Mouse (Mus musculus) megakaryocyte progenitor cell, adult 5-6 weeks (primary cell): ENCODE results near the gene Ppp6r3. TPM values are rescaled to one million over a fixed set of nuclear protein-coding genes. Genes with fewer than 3 reads are reported as not detected.

Source experiments
- ATAC-seq: replicated peaks from 2 replicates; pipeline ENCODE4 v1.8.0; 2016; ENCODE audit warnings: mild to moderate bottlenecking, moderate TSS enrichment, inconsistent platforms; ENCODE audit not compliant: poor library complexity
- total RNA-seq, 2 experiments: library from RNA; stranded (forward) in 1 of 2; stranded (reverse) in 1 of 2; fragments of 157-497, 149-512 nt in 1 of 2; fragments of 200-1000 nt in 1 of 2; gene quantifications; 2 replicates each; pipeline versions ENCODE4 v1.2.3 to v1.2.4; 2015 to 2017

Gene Ppp6r3
- total RNA-seq (2015) (87.2 and 88.0 TPM in 2 replicates), total RNA-seq (2017) (82.1 and 93.0 TPM in 2 replicates)

DNA sequence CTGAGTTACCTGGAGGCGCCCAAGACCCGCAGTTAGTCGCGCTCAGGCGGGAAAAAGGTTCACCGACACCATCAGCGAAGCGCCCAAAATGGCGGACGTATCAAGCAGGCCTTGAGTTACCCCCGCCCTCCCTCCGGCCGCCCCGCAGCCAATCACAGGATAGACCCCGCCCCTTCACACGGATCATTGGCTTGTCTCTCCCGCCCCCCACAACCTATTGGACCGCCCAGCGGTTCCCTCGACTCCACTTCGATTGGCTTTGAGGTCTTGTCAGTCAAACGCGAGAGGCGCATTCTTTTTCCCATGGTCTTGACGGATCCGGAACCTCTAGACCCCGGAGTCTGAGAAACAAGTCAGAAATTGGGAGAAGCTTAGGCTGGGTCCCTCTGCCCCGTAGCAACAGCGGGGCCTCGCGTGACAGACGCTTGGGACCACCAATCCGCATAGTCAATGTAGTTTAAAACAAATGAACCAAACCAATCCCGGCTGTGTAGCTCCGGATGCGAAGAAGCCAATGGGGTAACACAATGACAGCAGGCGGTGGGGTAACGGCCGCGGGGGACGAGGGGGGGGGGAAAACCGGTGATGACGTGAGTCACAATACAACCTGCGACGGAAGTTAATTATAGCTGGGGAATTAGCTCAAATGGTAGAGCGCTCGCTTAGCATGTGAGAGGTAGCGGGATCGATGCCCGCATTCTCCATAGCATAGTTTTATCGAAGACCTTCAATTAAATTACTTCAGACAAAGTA lies at the start of gene Ppp6r3:
Ppp6r3 (minus strand) TSS at position 118 of the 753 bp plus-strand sequence.
- ATAC-seq: peak; percentile 91

DNA sequence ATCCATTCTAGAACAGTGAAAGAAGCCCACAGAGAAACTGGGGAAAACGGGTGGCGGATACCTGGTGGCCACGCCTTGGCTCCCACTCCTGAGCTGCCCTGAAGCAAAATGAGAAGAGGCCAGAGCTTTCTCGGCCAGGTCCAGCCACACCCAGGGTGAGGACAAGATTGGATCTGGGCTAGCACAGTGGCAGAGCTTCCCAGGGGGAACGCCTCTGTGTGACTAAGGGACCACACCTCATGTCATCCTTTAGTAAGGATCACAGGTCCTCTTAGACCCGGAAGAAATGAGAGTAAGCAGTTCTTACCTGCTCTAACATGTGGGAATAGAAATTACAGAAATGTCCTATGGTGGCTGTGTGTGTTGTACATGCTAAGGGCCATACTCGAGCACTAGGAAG lies 49.6 kb upstream of the Ppp6r3 start:
- no peak for ATAC-seq

DNA sequence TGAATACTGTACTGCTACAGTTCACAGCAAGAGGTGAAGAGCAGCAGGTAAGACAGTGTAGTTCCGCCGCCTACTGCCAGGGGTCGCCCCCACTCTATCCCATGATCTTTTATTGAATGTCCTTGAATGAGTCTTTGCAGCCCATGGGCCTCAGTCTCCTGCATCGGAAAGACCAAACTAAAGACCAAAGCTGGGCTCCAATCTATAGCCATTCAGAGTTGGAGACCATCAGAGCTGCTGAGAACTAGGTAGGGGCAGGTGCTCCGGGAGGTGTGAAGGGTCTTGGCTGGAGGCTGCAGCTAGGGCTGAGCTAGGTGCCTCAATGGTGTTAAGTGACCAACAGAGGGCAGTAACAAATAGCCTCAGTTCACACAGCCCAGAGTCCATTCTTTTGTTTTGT lies 48.3 kb upstream of the Ppp6r3 start:
- peak; percentile 87 for ATAC-seq

DNA sequence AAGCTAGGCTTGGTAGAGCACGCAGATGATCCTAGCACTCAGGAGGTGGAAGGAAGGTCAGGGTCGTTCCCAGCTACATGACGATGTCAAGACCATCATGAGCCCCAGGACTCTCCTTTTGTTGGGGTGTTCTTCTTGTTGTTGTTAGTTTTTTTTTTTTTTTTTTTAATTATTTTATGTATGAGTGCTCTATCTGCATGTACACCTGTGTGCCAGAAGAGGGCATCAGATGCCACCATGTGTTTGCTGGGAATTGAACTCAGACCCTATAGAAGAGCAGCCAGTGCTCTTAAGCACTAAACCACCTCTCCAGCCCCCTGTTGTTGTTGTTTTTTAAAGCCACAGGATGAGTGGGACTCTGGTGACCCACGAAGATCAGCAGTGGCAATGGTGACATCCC lies 47.7 kb upstream of the Ppp6r3 start:
- no peak for ATAC-seq

DNA sequence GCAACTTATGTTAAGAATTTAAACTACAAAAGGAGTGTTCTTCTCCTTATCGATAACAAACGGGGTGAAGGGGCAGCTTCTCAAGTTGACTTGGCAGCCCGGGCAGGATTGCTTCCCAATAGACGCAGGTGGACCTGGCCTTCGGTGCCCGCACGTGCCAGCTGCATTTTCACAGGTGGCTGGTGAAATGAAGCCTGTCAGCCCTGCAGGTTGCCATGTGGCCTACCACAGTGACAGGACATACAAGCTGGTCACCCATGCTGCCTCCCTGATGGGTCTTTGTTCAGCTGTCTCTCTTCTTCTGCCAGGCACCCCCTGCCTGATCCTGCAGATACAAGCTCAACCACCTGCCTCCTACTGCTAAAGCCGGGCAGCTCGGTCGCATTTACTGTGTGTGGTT lies 45.3 kb upstream of the Ppp6r3 start:
- no peak for ATAC-seq

DNA sequence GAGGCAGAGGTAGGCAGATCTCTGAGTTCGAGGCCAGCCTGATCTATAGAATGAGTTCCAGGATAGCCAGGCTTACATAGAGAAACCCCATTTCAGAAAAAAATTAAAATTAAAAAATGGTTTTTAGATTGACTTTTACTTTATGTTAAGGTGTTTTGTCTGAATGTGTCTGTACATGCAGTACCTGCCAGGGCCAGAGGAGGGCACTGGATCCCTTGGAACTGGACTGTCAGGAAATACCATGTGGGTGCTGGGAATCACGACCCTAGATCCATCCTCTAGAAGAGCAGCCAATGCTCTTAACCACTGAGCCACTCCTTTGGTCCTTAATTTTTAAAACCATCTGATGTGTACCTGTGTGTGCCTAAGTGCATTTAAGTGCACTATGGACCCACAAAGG lies 43.8 kb upstream of the Ppp6r3 start:
- ATAC-seq: peak; percentile 47; the same call in 1 of the 2 replicates

DNA sequence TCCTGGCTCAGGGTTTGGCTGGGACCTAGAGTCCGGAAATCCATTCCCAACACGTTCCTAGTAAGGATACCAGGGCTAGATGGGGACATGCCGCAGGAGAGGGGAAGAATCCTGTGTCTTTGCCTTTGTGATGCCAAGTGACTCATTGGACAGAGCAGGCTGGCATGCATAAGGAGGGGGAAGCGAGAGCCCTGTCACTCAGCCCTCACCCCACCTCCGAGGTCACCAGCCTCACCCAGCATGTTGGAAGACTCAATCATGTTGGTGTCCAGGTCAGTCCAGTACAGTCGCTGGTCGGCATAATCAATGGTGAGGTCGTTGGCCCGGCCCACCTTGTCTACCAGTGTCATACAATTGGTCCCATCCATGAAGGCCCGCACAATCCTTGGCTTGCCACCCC lies 38.4 kb upstream of the Ppp6r3 start:
- no peak for ATAC-seq

DNA sequence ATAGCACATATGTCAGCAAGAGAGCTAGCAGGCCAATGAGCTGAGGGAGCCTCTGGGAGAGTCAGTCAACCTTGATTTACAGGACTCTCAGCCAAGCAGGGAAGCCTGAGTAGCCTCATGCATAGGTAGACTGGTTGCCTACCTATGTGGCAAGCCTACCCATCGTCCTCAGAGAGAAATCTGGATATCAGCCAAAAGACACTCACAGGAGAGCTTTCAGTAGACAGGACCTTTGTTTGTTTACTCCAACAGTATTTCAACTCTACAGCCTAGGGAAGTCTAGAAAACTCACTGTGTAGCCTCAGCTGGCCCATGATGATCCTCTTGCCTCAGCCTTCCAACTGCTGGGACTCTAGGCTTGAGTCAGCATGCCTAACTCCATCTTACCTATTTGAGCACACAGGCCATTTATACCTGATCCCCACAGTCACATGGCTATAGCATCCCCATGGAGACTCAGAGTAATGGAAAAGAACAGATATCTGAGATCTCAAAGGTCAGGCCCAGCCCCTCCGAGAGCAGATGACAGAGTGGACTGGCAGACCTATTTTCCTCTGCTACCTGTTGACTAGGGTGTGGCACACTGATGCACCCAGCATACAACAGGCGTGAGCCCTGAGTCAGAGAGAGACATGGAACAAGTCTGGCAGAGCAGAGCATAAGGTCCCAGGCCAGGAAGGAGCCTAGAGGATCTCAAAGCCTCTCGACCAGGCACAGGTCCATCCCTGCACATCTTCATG lies 37.2 kb upstream of the Ppp6r3 start:
- no peak for ATAC-seq

DNA sequence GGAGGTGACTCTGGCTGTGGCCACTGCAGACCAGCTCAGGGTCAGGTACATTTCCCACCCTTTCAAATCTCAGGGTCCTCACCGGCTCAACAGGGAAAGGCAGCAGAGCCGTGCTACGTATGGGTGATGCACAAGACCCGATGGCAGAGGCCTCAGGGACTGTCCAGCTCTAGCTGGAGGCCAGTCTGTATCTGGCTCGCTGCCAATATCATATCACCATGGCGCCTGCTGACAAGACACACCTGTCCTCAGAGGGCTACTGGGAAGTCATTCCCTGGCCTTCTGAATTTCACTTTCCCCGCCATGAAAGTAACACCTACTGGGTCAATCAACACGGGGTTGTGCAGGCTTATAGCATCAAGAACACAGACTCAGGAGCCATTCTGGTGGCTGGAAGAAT lies 36.2 kb upstream of the Ppp6r3 start:
- ATAC-seq: no peak

DNA sequence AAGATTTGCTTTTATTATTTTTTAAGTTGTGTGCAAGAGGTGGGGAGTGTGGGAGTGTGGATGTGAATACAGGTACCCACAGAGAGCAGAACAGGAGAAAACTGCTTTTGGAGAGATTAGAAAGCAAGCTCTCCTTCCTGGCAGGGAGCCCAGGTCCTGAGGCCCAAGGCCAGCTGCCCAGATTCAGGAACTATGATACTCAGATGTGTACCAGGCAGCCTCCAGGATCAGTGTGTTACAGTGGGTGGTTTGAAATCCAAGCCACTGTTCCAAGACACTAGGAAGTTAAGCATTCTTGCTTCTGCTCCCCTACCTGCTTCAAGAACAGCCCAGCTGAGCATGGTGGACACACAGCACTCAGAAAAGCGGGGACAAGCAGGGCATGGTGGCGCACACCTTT lies 35.3 kb upstream of the Ppp6r3 start:
- no peak for ATAC-seq

DNA sequence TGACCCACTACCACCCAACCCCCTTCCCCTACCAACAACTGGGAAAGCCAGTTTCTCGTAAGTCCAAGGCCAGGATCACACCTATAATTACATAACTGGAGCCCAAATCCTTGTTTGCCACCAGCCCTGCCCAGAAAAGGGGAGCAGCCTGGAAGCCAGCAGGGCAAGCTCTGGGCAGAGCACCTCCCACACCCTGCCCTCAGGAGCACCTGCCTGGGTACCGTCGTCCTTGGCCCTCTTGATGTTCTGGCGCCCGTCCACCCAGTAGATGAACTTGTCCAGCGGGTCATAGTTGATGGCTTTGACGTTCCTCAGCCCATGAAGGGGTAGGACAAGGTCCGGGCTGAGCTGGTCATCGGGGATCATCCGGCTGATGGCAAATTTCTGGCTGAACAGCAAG lies 34.3 kb upstream of the Ppp6r3 start:
- no peak for ATAC-seq

DNA sequence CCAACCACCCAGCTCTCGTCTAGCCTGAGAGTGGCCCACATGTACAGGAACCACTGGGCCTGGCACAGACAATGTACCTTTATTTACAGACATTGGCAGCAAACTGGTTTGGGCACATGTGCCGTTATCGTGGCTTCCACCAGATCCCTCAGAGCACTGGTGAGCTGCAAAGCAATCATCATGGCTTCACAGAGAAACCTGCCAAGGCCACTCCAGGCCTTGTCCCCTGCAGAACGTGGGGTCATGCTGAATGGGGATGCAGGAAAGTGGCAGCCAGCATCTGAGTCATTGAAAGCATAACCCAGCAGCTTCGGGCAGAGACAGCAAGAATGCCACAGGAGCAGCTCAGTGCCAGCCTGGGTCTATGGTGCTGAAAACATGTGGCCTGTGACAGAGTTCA lies 18.8 kb upstream of the Ppp6r3 start:
- no peak for ATAC-seq

DNA sequence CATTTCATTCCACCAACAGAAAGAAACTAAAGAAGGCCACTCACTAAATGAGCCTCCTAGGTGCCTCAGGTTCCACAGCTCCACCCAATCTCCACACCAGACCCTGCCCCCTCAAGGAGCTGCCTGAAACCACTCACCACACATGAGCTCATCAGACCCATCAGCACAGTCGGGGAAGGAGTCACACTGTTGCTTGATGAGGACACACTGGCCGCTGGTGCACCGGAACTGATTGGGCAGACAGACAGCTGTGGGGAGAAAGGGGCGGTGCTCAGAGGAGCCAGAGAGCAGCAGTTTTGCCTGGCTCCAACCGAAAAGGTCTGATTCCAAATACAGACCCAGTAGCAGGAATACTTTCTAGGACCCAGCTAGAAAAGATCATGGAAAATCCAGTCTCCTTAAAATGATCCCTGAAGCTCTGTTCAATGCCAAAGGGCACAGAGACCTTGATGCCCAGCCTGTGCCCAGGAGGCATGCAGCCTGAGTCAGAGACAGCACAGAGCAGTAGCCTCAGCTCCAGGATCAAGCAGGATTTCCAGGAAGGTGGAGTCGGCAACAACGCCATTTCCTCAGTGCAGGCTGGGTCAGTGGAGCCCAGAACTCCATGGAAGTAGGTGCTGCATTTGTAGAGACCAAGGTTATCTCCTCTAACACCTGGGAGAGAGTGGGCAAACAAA lies 18.0 kb upstream of the Ppp6r3 start:
- no peak for ATAC-seq

DNA sequence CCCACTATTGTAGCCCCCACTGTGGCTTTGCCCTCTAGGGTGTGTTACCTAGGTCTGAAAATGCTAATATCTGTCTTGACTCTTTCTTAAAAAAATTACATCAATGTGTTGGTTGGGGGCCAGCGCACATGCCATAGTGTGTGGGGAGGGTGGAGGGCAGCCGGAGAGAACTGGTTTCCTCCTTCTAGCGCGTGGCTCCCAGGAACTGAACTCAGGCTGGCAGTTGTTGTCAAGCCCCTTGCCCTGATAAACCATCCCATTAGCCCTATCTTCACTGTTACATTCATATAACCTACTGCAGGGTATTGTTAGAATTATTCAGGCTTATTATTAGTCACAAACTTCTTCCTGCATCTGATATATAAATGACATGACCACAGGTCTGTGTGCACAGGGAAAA lies 14.4 kb upstream of the Ppp6r3 start:
- peak; percentile 45 for ATAC-seq

DNA sequence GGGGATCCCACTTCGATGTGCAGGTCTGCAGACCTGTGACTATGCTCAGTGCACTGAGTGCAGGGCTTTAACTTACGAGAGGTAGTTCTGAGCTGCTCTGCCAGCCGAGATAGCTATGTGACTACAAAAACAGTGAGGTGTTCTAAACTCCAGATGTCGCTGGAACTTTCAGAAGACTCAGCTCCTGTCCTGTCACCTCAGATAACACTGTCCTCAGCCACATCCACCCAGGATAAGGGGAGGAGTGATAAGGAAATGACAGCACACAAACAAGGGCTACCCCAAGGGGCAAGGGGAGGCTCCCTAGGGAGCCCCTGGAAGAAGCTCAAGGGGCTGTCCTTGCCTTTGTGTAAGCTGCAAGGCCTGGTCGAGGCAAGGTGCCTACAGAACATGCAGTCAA lies 14.0 kb upstream of the Ppp6r3 start:
- ATAC-seq: peak; percentile 63

DNA sequence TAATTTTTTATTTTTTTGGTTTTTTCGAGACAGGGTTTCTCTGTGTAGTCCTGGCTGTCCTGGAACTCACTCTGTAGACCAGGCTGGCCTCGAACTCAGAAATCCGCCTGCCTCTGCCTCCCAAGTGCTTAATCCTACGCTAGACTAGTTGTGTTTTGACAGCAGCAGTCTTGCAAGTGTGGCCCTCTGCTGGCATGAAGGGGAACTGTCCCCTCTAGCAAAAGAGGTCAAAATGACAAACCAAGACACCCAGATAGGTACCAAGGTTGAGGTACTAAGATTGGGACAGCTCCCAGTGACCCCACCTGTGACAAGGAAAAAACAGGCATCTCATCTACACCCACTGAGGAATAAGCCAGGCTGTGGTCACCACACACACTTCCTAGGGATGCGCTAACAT lies 12.2 kb upstream of the Ppp6r3 start:
- ATAC-seq: peak; percentile 62

DNA sequence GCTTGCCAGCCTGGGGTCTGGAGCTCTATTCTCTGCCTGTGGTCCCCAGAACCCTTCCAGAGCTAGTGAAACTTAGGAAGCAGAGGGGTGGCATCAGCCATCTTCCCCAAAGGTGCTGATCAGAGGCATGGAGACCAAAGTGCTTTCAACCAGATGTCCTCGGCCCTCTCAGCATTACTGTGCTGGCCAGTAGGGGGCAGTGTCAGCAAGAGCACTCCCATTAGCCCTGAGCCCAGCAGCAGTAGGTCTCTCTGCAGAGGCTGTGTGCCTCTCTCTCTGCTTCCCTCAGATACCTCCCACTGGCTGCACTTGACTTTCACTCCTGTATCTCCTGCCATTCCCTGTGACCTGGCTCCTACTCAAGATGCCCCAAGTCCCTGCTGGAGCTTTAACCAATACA lies 11.0 kb upstream of the Ppp6r3 start:
- ATAC-seq: peak; percentile 68

DNA sequence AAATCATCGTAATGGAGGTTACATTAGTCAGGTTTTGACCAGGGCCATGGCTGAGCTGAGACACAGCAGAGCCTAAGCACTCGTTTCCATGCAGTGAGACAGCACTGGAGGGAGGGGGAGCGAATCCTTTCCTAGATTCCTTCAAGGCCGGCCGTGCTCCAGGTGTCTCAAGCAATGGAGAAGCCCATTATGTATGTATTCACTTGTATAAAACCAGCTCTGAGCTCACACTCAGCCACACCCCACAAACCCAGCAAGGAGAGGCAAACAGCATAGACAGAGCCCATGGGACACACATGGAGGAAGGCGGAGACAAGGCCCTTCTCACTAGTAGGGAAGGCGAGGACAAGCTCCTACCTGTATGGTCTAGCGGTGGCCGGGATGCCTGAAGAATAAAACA lies 10.5 kb upstream of the Ppp6r3 start:
- no peak for ATAC-seq

DNA sequence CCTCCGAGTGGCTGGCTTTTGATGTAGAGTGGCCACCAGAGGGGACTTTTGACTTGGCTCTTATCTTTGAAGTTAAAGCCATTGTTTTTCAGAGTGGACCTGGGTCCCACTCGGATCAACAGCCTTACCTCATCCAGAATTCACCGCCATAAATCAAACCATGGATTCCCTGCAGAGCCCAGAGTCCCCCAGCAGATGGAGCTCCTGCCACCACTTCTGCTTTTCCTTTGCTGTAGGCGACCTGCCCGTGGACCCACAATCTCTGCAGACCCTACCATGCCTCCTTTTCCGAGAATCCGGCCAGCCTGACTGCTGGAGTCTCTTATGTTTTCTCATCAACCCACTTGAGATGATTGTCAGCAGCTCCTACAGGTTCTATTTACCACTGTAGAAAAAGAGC lies 5.8 kb upstream of the Ppp6r3 start:
- ATAC-seq: peak; percentile 91

DNA sequence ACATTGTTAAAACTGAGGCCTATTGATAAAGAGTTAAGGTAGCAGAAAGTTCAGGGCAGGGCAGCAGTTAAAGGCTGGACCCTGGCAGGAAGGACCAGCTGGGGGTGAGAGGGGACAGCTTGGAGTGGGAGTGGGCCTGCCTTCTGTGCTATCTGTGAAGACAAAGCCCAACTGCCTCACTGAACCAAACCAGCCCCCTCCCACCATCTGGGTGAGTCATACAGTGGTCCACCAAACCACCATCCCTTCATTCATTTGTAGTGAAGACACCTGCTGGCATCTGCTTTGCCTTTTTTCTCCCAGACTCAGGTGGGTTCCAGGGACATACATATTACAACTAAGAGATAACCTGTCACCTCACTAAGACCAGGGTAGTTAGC lies 2.4 kb upstream of the Ppp6r3 start:
- ATAC-seq: no peak

DNA sequence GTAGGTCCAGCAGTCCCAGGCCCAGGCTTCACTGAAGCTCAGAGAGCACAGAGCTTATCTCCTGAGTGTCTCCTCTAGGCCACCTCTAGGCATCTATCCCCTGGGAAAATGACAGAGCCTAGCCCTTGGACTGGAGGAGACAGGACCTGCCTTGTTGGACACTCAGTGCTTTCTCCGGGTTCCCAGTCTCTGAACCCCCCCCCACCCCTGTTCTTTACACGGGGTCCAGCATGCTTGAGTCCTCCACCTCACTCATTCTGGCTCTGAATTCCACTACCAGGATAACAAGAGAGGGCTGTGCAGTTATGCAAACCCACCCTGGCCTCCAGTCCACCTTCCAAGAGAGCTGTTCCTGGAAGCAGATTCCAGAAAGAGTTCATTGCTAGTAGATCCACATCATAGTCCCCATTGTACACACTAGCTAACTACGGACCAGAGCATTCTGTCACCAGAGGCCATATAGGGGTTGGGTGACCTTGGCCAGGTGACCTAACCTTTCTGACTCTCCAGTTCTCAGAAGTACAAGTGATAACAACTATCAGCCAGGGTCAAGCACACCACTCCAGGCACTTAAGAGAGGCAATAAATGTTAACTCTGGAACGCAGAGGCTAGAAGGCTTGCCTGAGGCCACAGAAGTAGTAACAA lies 1.8 kb upstream of the Ppp6r3 start:
- ATAC-seq: no peak
